Mouse (Mus musculus) neural tube, postnatal 0 days (tissue): Measurements from ENCODE around the gene Tfeb. TPM values are rescaled to one million over a fixed set of nuclear protein-coding genes. Genes with fewer than 3 reads are reported as not detected.

ENCODE experiments used
- polyA plus RNA-seq: library from polyadenylated mRNA; unstranded; fragments of >200 nt; fragmentation: Nextera tagmentation; extraction: Ambion mirVana; gene quantifications from 2 replicates; pipeline ENCODE4 v1.2.1, GENCODE M21; 2015

Tfeb gene
- 7.9 and 9.6 TPM in 2 replicates for polyA plus RNA-seq

DNA sequence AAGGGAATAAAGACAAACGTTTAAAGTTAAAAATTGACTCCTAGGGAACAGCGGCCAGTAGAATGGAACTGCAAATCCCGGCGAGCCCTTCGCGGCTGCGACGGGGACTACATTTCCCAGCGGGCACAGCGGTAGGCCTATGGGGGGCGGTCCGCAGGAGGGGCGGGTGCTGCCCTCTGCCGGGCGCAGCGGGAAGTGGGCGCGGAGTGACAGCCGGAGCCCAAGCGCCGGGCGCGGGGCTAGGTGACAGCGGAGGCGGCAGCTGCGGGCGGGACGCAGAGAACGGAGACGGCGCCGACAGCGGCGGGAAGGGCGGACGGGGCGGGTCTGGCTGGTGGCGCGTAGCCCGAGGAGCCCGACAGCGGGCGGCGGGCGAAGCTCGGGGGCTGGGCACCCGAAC, at the start of gene Tfeb:
Tfeb (plus strand) TSS at position 175 of the 400 bp plus-strand sequence.

DNA sequence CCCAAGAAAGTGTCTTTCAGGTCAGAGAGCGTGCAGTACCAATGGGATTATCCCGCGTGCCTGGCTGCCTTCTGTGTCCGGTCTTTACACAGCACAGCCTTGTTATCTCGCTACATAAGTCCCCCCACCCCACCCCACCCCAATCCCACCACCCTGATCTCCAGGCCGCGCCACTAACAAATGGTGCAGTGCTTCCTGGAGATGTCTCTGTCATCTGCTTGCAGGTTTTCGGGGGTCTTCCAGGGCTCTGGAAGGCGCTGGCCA, 48.6 kb upstream of the Tfeb start, which contains the start of gene Tomm6:
Tomm6 (minus strand) TSS at position 43 of the 264 bp plus-strand sequence.

DNA sequence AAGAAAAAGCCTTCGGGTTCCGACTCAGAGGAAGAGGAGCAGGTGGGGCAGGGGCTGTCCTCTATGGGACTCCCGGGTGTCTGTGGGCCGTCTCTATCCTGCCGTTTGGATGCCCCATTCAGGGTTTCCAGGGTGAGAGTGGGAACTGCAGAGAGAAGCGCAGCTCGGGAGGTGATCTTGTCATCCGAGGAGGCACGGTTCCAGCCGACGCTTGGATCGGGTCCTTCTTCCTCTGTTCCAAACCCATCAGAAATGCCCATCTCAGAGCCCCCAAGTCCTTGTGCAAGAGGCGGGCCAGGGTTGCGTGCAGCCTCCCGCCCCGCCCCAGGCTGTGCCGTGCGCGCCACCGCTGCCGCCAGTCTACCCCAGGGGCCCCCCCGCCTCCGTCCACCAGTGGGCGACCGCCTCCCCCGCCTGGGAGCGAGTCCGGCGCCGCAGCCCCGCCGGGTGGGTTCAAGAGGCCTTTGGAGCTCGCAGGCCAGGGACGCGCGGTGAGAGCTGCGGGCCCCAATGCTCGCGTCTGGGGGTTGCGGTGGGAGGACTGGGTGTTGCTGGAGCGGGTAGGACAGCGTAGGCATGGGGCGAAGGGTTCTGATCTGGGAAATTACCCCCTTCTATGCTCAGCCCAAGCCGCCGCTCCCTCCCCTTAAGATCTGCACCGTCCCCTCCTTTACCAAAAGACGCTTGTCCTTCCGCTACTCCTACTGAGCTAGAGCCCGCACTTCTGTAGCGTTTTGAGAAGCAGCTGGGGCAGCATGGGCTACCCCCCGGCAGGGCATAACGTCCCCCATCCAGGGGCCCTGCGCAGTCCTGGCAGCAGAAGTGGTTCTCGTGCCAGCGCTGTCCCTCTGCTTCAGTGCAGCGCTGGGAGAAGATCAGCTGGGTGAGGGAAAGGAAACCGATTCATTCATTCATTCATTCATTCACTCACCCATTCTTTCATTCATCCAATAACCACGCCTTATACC, 47.9 kb upstream of the Tfeb start, which contains the start of gene Frs3:
Frs3 (plus strand) TSS at position 423 of the 968 bp plus-strand sequence.

DNA sequence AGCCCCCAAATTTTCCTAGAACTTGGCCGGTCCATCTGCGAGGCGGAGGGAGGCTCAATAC, 42.6 kb upstream of the Tfeb start, which contains the start of gene Gm21981:
Gm21981 (minus strand) TSS at position 14 of the 61 bp plus-strand sequence.

DNA sequence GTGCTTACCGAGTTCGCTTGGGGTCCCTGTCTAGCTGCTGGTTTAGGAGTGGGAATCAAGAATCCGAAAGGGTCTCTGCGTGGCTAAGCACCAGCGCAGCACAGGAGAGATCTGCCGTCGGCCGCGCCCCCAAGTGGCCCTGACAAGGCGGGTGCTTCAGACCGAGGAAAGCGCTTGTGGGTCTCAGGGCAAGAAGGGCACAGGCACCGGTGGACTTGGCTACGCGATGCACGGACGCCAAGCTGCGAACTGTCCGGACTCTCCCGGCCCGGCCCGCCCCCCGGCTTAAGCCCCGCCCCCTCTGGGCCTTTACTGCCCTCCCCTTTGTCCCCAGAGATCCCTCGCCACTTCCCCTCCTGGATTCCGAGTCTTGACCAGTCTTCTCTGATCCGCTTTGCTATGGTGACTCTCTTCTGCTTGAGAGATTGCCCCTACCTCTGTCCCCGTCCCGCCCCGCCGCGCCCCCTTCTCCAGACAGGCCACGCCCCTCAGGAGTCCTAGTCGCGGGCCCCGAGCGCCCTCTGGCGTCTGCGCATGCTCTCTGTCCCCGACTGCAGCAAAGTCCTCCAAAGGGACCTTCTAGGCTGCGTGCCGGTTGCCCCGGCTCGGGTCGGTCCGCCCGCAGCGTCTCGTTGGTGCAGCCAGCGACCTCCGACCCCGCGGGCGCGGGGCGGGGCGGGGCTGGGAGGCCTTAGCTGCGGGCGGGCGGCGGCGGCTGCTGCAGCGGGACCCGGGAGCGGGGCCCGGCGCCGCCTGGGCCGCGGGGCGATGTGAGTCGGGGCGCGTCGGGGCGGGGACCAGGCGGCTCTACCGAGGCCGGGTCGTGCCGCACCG, 42.1 kb upstream of the Tfeb start, which contains the start of gene Prickle4:
Prickle4 (minus strand) TSS at position 234 of the 834 bp plus-strand sequence.

DNA sequence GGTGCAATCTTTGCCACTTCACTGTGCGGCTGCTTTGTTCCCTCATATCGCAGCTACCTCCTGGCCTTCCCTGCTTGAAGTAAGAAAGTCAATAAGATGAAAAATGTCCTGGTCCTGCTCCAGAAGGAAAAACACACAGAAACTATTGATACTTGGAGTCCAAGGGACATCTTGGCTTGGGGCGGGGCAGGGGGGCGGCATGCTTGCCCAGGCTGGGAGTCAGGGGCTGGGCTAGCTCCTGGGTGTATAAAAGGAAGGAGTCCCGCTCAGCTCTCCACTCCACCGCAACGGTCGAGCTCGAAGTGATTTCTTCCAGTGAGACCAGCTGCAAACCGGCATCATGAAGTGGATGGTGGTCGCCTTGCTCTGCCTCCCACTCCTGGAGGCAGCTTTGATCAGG, 10.3 kb upstream of the Tfeb start, which contains the start of gene Pgc:
Pgc (plus strand) TSS at position 277 of the 400 bp plus-strand sequence.

DNA sequence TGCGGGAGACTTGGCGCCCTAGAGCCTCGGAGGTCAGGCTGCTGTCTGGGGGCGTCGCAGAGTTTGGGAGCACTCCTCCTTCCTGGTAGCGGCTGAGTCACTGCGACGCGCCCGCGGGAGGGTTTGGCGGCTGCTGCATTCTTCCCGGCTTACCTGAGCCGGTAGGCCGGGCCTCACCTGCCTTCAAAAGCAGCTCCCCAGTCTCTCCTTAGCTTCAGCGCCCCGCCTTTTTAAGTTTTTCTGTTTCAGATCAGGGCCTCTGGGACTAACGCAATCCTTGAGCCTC, 97.6 kb downstream of the Tfeb start, which contains the start of gene Mdfi:
Mdfi (minus strand) TSS at position 210 of the 286 bp plus-strand sequence.

Other genes with a start within 250 kb of the Tfeb start
- 14.1 and 15.8 TPM in 2 replicates for gene Taf8, start 234.7 kb upstream of the Tfeb start, polyA plus RNA-seq
- 90.0 and 95.2 TPM in 2 replicates for gene Ccnd3, start 232.0 kb upstream of the Tfeb start, polyA plus RNA-seq
- gene Bysl, start 125.5 kb upstream of the Tfeb start, polyA plus RNA-seq = 26.5 and 28.5 TPM in 2 replicates
- 26.2 and 28.7 TPM in 2 replicates for gene Med20, start 125.4 kb upstream of the Tfeb start, polyA plus RNA-seq
- gene Gm20517, start 125.4 kb upstream of the Tfeb start, polyA plus RNA-seq = 2.8 and 3.3 TPM in 2 replicates
- 6.2 and 6.9 TPM in 2 replicates for gene Usp49, start 106.3 kb upstream of the Tfeb start, polyA plus RNA-seq
- gene Tomm6, start 48.6 kb upstream of the Tfeb start, polyA plus RNA-seq = 344 and 393 TPM in 2 replicates
- 68.5 and 73.2 TPM in 2 replicates for gene Frs3, start 48.0 kb upstream of the Tfeb start, polyA plus RNA-seq
- 1.2 and 1.5 TPM in 2 replicates for gene Gm21981, start 42.6 kb upstream of the Tfeb start, polyA plus RNA-seq
- 1.4 and 2.4 TPM in 2 replicates for gene Prickle4, start 42.3 kb upstream of the Tfeb start, polyA plus RNA-seq
- gene Pgc, start 10.2 kb upstream of the Tfeb start, polyA plus RNA-seq = 0.33 and 0.36 TPM in 2 replicates
- 1.6 and 1.8 TPM in 2 replicates for gene Mdfi, start 97.7 kb downstream of the Tfeb start, polyA plus RNA-seq
- gene Foxp4, start 187.6 kb downstream of the Tfeb start, polyA plus RNA-seq = 32.4 and 36.5 TPM in 2 replicates